Mouse (Mus musculus) midbrain, embryonic 14.5 days (tissue): ENCODE measurements around the gene Hhipl1. TPM values are rescaled to one million over a fixed set of nuclear protein-coding genes. Genes with fewer than 3 reads are reported as not detected.

Experiments used
- ATAC-seq: fragments of 200-750 bp; cut with Nextera tagmentation; 2 replicates; pipeline ENCODE4 v1.8.0; 2017; ENCODE audit warnings: moderate number of reproducible peaks, moderate library complexity; ENCODE audit not compliant: low FRiP score, low TSS enrichment
- DNase-seq: peaks from one replicate; pipeline ENCODE4 v3.0.0-alpha.2; 2015
- H3K27ac ChIP-seq: fragments of 300-500 bp; sonication (generic); replicated peaks from 2 replicates; pipeline ENCODE4 v1.5.1; 2014; ENCODE audit warnings: mild to moderate bottlenecking, low read depth, low read length, moderate library complexity
- H3K27me3 ChIP-seq: fragments of 300-500 bp; sonication (generic); 2 replicates; pipeline ENCODE4 v1.6.1; 2014; ENCODE audit warnings: low read length, control low read depth, mixed read lengths; ENCODE audit not compliant: control insufficient read depth, insufficient read depth
- H3K36me3 ChIP-seq: fragments of 300-500 bp; sonication (generic); 2 replicates; pipeline ENCODE4 v1.6.1; 2014; ENCODE audit warnings: low read length, control low read depth; ENCODE audit not compliant: control insufficient read depth, insufficient read depth
- H3K4me1 ChIP-seq: fragments of 300-500 bp; sonication (generic); 2 replicates; pipeline ENCODE4 v1.6.1; 2014; ENCODE audit warnings: mild to moderate bottlenecking, antibody characterized with exemption, low read length, control low read depth; ENCODE audit not compliant: control insufficient read depth, insufficient read depth
- H3K4me2 ChIP-seq: fragments of 300-500 bp; sonication (generic); 2 replicates; pipeline ENCODE4 v1.6.1; 2014; ENCODE audit warnings: mild to moderate bottlenecking, low read length, moderate library complexity
- H3K4me3 ChIP-seq: fragments of 300-500 bp; sonication (generic); replicated peaks from 2 replicates; pipeline ENCODE4 v1.5.1; 2014; ENCODE audit warnings: low read depth, low read length
- H3K9ac ChIP-seq: fragments of 300-500 bp; sonication (generic); replicated peaks from 2 replicates; pipeline ENCODE4 v1.6.1; 2014; ENCODE audit warnings: mild to moderate bottlenecking, low read length, moderate library complexity
- H3K9me3 ChIP-seq: fragments of 300-500 bp; sonication (generic); 2 replicates; pipeline ENCODE4 v1.6.1; 2016; ENCODE audit warnings: low read length, control low read depth, mixed read lengths; ENCODE audit not compliant: control insufficient read depth
- WGBS: fragments of 180-500 bp; shearing (Covaris S2); extraction: QIAGEN DNeasy Blood & Tissue Kit; methylation state at CpG from one replicate; pipeline ENCODE4 v1.1.7; 2014; 5-methylcytosine and 5-hydroxymethylcytosine counted together
- polyA plus RNA-seq: library from polyadenylated mRNA; unstranded; fragments of >200 nt; fragmentation: Nextera tagmentation; extraction: Ambion mirVana; gene quantifications from 2 replicates; pipeline ENCODE4 v1.2.1, GENCODE M21; 2014

The Hhipl1 gene
- polyA plus RNA-seq: 1.3 and 1.6 TPM in 2 replicates

DNA sequence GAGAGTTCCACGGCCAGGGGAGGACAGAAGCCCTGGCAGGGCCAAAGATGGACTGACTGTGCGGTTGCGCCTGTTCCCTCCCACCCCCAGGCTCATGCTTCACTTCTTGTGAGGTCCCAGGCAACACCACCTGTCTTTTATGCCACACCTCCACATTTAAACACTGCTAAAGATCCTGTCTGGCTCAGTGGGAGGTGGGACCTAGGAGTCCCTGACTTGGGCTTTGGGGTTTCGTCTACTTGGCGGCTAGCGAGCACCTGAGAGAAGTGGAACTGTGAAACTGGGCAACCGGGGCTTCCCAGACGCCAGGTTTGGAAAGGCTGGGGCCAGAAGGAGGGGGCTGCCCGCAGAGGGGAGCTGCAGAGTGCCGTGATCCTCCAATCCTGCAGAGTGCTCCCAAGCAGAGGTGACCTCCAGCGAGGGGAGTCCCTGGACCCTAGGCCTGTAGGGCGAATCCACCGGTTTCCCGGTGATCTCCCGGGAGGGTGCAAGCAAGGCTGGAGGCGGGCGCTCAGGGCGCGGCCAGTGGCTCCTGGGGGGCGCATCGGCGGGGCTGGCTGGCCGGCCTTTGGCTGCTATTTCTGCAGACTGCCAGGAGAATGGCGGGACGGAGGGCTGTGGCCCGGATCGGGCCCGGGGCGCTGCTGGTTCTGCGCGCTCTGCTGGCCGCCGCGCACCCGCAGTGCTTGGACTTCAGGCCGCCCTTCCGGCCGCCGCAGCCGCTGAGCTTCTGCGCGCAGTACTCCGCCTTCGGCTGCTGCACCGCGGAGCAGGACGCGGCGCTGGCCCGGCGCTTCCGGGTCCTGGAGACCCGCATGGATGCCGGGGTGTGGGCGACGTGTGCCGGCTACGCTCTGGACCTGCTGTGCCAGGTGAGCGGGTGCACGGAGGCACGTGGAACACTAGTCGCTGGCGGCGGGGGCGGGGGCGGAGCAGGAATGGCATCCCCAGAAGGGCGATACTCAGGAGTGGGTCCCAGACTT lies at the start of gene Hhipl1:
TSS of gene Hhipl1 (plus strand) at position 459 of the 983 bp plus-strand sequence.
- peak; percentile 79 for DNase-seq
- Histone ChIP-seq H3K27me3 (no peaks in the 10 kb centered on the region), H3K36me3 (no peaks in the 10 kb centered on the region), H3K9ac (peak within 1 kb of the TSS; percentile 75), H3K9me3 (no peaks in the 10 kb centered on the region), H3K27ac (peak within 1 kb of the TSS; percentile 49; the same call in 1 of the 2 replicates), H3K4me3 (peak within 1 kb of the TSS; percentile 54), H3K4me2 (peak within 1 kb of the TSS; percentile 99), H3K4me1 (0 out of 2 replicates have a peak, but pooled peaks cover 3% of the 10 kb centered on the region)
- 3% methylated on average over 67 of the region's 67 CpGs for WGBS
- peak; percentile 69 for ATAC-seq

DNA sequence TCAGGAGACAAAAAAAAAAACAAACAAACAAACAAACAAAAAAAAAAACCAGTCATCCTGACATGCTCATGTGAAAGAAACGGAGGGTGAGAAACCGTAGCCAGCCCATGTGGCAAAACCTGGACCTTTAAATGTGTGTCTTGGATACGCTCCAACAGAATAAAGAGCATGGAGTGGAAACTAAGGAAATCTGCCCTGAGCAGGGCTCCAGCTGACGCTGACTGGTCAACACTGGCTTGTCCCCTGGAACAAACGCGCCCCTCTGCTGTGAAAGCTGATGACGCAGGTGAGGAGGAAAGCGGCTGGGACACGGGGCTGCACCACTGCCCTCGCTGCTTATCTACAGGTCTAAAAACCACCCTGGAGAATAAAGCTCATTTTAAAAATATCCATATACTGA lies 49.3 kb upstream of the Hhipl1 start:
- WGBS: 50% methylated on average over 10 of the region's 10 CpGs
- Histone ChIP-seq H3K4me3 (no peak overlapping the region), H3K4me2 (no peak overlapping the region), H3K4me1 (peaks cover 38% of the 10 kb centered on the region), H3K9ac (no peak overlapping the region), H3K9me3 (no peaks in the 10 kb centered on the region), H3K27me3 (no peaks in the 10 kb centered on the region), H3K27ac (peak overlapping the region; percentile 63; the same call in 1 of the 2 replicates), H3K36me3 (no peaks in the 10 kb centered on the region)
- peak; percentile 41 for DNase-seq
- ATAC-seq: no peak

DNA sequence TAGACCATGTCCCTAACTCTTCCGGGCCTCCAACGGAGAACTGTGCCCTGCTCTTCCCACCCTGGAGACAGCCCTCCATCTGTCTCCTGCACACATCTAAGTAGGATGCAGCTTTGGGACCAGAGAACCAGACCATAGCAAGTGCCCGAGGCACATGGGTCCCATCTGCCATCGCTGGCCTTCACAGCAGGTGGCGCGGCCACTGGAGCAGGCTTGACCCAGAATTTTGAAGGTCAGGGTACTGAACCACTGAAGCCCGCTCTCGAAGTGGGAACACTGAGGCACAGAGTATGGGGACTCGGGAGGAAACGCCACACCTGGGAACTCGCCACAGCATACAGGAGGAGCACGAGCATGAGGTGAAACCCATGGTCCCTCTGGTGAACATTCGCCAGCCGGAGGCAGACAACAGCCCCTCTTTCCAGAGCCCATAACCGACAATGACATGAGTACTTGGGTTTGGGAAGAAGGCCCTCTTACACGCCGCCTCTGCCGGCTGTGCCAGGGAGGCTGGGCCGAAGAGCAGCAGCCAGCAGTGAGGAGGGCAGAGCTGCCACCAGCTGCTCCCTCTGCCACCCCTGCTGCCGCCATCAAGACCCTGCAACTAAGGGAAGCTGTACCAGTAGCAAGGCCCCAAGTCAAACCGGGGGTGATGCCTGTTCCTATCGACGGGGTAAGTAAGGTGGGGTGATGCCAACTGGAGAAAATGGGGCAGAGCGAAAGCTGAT lies 46.6 kb upstream of the Hhipl1 start:
- Histone ChIP-seq H3K27ac (peak overlapping the region; percentile 14; the same call in 1 of the 2 replicates), H3K36me3 (no peaks in the 10 kb centered on the region), H3K4me1 (peaks cover 46% of the 10 kb centered on the region), H3K9ac (no peak overlapping the region), H3K4me2 (no peak overlapping the region), H3K4me3 (no peak overlapping the region), H3K27me3 (no peaks in the 10 kb centered on the region), H3K9me3 (no peaks in the 10 kb centered on the region)
- DNase-seq (no peak), ATAC-seq (no peak)
- WGBS: 79% methylated on average over 24 of the region's 24 CpGs

DNA sequence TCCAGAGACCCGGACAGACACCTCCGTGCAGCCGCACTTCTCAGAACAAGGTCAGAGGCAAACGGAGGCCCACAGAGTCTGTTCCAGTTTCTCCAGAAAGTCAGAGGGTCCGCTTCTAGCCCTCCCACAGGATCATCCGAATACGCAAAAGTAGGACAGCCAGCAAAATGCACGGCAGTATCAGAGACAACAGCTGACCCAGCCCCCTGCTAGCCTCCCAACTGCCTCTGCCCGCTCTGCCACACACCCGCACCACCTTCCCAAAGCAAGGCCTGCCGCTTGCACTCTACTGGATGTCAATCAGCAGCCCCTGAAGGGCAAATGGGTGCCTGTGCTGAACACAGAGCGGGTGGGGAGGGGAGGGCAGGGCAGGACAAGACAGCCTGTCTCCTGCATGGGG lies 45.1 kb upstream of the Hhipl1 start:
- 78% methylated on average over 12 of the region's 12 CpGs for WGBS
- peaks cover 52% of the 10 kb centered on the region for H3K4me1 ChIP-seq
- no peak for ATAC-seq

DNA sequence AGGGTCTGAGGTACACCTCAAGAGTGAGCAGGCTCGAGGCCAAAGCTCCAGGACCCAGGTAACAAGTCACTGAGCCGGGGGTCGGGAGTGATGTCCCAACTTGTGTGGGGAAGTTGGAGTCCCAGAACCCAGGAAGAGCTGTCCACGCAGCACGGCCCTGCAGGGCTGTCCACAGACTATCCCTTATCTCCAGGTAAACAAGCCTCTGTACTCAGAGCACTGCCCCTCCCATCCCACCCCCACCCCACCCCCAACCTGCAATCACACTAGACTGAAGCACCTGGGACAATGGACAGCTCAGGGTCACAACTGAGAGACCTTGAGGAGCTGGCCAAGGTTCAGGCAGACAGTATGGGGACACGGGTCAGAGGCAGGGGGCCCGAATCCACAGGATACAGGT lies 41.2 kb upstream of the Hhipl1 start:
- WGBS: 82% methylated on average over 7 of the region's 7 CpGs
- Histone ChIP-seq H3K9me3 (no peaks in the 10 kb centered on the region), H3K36me3 (no peaks in the 10 kb centered on the region), H3K27me3 (no peaks in the 10 kb centered on the region), H3K4me1 (peaks cover 57% of the 10 kb centered on the region), H3K9ac (peak overlapping the region; percentile 64), H3K4me3 (no peak overlapping the region), H3K27ac (peak overlapping the region; percentile 86), H3K4me2 (peak overlapping the region; percentile 60; the same call in 1 of the 2 replicates)
- ATAC-seq (no peak), DNase-seq (no peak)

More for the DNA sequence above, 45.1 kb upstream of the Hhipl1 start:
- Histone ChIP-seq H3K36me3 (no peaks in the 10 kb centered on the region), H3K4me3 (no peak overlapping the region), H3K9ac (no peak overlapping the region), H3K27me3 (no peaks in the 10 kb centered on the region), H3K4me2 (no peak overlapping the region), H3K27ac (no peak overlapping the region), H3K9me3 (no peaks in the 10 kb centered on the region)
- DNase-seq: no peak

DNA sequence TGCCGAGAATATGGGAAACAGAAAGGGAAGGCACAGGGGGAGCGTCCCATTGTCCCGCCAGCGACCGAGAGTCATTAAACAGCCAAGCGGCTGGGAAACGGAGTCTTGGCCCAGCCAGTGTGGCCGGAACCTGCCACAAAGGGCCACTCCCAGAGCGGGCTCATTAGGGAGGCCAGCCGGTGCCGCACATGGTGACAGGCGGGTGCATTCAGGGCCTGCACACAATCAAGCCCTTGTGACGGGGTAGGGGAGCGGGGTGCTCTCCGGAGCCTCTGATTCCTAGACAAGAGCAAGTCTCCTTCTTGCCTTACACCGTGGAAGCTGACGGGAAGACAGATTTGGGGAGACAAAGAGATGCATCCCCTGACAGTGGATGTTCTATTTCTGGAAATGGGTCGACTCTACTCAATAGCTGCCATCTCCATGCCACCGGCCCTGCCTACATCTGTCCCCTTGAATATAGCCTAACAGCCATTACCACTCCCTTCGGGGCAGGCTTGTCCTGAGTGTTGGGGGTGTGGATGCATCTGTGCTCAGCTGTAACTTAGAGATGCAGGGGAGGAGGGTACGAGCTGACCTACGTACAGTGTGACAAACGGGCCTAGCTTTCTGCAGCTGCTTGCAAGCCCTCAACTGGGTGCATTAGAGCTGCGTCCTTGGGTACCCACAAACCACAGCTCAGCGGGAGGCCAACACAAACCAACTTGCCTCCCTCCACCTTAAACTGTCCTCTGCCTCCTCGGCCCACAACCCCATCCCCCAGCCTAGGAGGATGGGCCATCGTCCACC lies 40.0 kb upstream of the Hhipl1 start:
- 4% methylated on average over 27 of the region's 27 CpGs for WGBS
- ATAC-seq (peak; percentile 77; the same call in 1 of the 2 replicates), DNase-seq (peak; percentile 79)
- no peaks in the 10 kb centered on the region for H3K36me3 ChIP-seq
- H3K27me3 ChIP-seq: no peaks in the 10 kb centered on the region
- H3K9me3 ChIP-seq: no peaks in the 10 kb centered on the region
- H3K4me1 ChIP-seq: peaks cover 68% of the 10 kb centered on the region
- peak overlapping the region; percentile 64 for H3K9ac ChIP-seq
- peak overlapping the region; percentile 14; the same call in 1 of the 2 replicates for H3K4me3 ChIP-seq
- peak overlapping the region; percentile 86 for H3K27ac ChIP-seq
- H3K4me2 ChIP-seq: peak overlapping the region; percentile 60

DNA sequence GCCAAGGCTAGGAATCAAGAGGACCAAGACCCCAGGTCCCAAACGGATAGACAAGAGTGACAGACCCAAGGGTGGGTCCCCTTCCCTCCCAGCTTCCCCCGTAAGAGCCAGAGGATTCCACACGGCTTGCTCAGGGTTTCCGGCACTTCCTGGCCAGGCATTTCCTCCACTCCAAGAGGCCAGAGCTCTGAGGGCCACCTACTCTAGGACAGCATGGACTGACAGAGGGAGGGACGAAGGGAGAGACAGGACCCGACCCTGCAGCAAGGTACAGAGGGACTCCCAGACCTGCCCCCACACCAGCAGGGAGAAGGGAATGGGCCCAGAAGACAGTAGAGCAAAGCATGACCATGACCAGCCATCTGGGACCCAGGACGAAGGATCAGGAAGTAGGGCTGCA lies 38.4 kb upstream of the Hhipl1 start:
- 87% methylated on average over 7 of the region's 7 CpGs for WGBS
- peak overlapping the region; percentile 86; the same call in 1 of the 2 replicates for H3K27ac ChIP-seq
- no peak overlapping the region for H3K4me3 ChIP-seq

DNA sequence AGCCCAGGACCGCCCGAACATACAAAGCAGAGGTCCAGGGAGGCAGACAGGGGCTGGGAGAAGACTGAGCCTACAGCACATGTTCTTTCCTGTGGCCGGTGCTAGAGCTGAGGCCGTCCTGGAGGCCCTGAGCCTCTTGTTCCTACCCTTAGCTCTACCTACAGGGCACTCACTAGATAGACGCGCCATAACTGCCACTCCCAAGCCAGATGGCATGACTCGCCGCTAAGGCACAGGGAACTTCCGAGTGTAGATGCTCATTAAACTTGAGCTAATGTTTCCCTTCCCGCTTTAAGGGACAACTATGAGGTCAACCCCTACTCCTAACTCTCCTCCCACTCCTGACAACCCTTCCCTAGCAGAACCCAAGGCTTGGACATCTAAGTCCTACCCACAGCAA lies 37.1 kb upstream of the Hhipl1 start:
- 95% methylated on average over 10 of the region's 10 CpGs for WGBS
- Histone ChIP-seq H3K9ac (no peak overlapping the region), H3K36me3 (no peaks in the 10 kb centered on the region)

More for the DNA sequence above, 38.4 kb upstream of the Hhipl1 start:
- Histone ChIP-seq H3K27me3 (no peaks in the 10 kb centered on the region), H3K4me2 (no peak overlapping the region), H3K9me3 (no peaks in the 10 kb centered on the region), H3K4me1 (peaks cover 84% of the 10 kb centered on the region), H3K36me3 (no peaks in the 10 kb centered on the region), H3K9ac (no peak overlapping the region)
- DNase-seq (no peak), ATAC-seq (no peak)

More for the DNA sequence above, 37.1 kb upstream of the Hhipl1 start:
- Histone ChIP-seq H3K4me3 (no peak overlapping the region), H3K27me3 (no peaks in the 10 kb centered on the region), H3K4me1 (peaks cover 89% of the 10 kb centered on the region), H3K9me3 (no peaks in the 10 kb centered on the region), H3K4me2 (no peak overlapping the region), H3K27ac (no peak overlapping the region)
- DNase-seq (no peak), ATAC-seq (no peak)
